Mouse (Mus musculus): ENCODE results near the gene Zfp444.

Zfp444 gene

DNA sequence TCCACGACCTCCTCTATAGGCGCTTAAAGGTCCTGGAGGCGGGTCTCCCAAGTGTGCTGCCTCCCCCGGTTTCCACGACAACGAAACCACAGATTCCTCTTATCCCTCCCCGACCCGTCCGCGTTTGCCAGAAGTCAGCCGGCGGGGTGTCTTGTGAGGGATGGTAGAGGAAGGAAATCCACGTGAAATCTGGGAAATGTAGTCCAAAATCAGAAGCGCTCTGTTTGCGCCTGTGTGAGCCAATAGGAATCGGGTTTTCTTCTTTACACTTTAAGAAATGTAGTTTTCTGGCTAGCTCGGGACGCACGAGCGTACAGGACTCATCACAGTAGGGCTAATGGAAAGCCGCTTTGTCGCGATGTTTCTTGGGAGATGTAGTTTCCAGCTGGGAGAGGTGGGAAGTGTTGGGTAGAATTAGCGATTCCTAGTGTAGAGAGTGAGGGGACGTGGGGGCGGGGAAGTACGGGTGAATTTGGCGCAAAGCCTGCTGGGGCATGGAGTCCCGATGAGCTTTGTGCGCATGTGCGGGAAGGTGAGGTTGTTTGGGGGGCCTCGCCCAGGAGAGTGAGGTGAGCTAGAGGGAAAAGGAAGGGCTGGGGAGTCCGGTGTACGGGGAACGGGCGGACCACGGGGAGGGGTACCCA lies at the start of gene Zfp444:
Zfp444 (plus strand) TSS at position 221 of the 644 bp plus-strand sequence.
- peak; percentile 98 for DNase-seq

DNA sequence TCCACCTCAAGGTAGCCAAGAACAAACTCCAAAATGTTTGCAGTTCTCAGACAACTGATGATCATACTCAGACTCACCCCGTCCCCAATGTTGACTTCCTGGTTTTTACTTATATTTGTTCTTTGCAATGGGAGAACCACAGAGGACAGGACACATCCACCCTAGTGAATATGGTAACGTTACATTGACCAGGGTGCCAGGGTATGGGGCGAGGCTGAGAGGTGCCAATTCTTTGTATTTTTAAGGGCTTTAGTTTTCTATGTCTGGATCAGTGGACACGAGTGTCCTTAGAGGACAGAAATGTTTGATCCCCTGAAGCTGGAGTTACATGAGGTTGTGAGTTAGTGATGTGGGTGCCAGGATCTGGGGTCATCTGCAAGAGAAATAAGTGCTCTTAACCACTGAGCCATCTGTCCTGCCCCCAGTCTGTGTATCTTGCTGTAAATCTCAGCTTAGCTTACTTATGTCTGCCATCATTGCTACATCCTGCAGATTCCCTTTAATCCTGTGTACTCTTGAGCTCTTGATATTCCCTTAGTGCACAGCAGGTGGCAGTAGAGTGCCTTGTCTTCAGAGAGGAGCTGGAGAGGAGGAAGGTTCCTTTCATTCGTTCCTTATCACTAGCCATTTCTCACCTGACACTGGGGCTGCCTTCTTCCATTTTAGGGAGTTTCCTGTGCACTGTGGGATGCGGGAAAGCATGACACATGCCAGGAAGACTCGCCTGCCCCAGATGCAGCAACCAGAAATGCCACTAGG lies 45.2 kb upstream of the Zfp444 start:
- DNase-seq: peak; percentile 83

DNA sequence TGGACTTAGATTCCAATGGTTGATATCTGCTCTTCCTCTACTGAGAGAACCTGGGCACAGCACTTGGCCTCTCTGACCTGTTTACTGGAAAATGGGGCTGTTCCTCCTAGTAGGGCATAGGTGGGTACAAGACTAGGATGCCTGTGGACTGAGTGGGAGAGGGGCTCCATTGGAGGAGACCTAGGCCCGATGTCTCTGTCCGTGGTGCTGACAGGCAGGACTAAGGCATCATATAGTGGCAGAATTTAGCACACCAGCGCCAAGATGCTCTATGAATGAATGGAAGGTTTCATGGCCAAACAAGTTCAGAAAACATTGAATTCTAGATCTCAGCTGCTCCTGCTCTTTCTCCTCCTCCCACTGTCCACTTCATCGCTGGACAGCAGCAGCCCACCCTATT lies 41.7 kb upstream of the Zfp444 start:
- DNase-seq: peak; percentile 2

DNA sequence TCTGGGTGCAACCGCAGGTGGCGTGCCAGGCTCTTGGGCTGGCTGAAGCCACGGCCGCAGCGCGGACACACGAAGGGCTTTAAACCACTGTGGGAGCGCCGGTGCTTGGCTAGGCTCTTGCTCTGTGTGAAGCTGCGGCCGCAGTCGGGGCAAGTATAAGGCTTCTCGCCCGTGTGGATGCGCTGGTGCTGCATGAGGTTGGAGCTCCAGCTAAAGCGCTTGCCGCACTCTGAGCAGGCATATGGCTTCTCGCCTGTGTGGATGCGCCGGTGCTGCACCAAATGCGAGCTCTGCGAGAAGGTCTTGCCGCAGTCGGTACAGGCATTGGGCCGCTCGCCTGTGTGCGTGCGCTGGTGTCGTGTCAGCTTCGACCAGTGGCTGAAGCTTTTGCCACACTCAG lies 39.4 kb upstream of the Zfp444 start:
- DNase-seq: peak; percentile 3

DNA sequence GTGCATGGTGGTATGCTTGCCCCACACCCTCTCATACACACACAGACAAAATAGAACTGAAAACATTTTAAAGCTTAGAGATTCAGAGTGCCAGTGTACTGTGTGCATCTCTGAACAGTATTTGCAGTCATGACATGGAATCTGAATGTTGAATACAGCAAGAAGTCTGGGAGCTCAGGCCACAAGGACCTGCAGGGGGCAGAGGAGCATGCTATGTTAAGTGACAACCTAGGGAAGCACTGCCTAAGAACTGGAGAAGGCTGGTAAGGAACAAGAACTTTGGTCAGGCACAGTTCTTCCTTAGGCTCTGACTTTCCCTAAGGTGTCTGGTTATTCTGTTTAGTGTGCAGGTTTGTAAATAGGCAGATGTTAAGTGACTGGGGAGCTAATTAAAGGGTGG lies 35.5 kb upstream of the Zfp444 start:
- no peak for DNase-seq

DNA sequence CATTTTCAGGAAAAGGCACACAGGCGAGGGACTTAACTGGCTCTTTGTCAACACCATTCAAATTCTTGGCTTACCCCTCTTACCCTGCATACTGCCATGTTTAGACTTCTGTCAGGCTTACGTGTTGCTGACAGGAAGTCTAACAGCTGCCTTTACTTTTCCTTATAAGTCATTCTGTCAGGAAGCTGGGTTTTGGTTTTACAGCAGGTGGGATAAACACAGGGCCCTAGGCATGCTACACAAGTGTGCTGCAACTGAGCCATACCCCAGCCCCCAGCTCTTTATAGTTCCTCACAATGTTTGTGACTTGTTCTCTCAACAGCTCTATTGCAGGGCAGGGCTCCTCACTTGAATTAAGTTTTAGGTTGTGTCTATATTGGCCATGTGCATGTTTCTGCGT lies 32.7 kb upstream of the Zfp444 start:
- DNase-seq: no peak

DNA sequence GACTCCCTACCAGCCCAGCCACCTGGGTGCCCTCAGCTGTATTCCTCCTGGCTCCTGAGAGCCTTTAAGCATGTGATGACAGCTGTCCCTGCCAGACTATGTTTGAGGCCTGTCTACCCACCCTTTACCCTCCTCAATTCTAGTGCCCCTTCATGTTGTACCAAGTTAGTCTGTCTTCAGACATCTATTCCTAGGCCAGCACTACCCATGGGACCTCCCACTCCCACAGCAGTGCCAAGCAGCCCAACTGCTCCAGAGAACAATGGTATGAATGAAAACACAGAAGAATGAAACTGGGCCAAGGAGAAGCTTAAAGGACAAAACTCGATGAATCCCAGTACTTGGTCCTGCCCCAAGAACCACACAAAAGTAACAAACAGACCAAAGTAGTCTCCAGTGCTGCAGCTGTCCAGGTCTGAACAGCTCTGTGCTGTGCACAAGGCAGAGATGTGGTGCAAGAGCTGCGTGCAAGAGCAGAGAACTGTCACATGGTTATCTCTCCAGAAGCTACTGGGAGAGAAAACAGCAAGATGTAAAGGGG lies 28.0 kb upstream of the Zfp444 start:
- no peak for DNase-seq

DNA sequence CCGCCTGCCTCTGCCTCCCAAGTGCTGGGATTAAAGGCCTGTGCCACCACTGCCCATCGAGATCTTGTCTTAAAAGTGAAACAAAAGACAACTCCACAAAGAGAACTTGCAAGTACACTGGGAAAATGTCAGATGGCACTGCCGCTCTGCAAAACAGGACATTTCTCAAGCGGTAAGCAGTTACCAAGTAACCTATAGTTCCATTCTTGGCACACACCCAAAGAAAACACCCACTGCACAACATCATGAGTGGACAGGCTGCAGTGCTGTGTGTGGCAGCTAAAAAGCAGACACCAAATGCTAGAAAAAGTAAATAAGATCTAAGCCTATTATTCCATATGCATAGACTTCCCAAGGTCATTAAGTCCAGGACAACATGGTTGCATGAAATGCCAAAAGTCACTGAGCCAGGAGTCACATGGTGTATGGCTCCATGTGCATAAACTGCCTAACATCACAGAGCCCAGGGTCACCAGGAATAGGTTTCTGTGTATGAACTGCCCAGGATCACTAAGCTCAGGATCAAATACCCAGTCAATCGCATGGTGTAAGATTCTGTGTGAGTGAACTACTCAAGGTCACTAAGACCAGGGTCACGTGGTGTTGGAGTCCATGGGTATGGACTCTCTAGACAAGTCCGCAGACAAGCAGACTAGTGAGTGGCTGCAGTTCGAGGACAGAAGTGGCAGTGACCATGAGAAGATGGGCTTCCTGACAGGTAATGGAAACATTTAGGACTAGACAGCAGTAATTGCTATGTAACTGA lies 26.4 kb upstream of the Zfp444 start:
- DNase-seq: no peak

DNA sequence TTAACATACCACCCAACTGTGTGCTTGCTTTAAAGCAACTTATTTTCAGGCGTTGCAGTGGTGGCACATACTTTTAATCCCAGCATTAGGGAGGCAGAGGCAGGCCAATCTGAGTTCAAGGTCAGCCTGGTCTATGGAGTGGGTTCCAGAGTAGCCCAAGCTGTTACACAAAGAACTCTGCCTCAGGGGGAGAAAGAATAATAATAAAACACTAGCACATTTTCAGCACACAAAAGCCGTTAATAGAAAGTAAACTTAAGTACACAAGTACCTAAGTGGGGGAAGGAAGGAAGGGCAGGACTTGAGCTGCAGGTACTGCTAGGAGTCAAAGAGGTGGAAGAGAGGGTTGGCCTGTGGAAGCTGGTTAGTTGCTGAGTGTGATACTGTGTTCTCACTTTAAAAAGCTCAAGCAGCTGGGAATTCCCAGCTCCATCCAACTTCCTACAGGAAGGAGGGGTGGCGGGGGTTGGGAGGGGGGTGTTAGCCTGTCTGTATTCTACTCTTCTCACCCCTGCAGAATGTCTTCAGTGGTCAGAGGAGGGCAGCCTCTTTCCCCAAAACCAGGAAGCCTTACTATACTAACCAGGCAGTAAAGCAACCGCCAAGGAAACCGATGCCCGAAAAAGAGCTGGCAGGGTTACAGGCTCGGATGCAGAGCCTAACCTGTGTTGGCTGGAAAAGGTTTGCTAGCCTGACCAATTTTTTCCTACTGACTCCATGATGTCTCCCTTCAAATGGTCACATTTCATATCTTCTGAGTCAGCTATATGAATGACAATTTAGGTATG lies 25.6 kb upstream of the Zfp444 start:
- DNase-seq: no peak

DNA sequence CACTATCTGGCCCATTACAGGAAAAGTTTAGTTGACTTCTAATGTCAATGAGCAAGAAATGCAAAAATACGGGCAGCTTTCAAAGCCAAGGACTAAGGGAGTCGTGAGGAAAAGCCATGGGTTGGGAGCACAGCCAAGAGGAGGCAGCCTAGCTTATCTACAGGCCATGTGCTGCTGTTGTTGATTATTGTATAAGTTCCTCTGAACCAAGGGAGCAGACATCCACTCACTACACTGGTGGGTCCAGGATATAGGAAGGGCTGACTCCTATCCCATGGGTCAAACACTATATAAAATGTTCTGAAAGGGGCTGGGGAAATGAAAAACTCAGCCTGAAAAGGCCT lies 25.1 kb upstream of the Zfp444 start:
- no peak for DNase-seq

DNA sequence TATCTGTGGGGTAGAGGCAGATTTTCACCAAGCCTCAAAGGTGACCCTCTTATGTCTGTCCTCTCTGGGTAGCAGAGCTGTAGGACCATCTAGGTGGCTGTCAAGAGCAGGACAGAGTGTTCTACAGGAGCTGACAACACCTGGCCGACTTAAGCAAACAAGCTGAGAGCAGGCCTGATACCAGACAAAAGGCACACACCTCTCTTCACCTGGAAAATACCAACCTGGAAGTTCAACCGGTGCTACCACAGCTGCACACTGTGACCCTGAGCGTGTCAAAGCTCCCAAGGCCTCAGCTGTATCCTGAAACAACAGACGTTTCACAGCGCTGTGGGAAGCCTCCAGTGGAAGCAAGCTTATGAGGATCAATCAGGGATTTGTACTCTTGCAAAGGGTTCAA lies 24.3 kb upstream of the Zfp444 start:
- DNase-seq: no peak

DNA sequence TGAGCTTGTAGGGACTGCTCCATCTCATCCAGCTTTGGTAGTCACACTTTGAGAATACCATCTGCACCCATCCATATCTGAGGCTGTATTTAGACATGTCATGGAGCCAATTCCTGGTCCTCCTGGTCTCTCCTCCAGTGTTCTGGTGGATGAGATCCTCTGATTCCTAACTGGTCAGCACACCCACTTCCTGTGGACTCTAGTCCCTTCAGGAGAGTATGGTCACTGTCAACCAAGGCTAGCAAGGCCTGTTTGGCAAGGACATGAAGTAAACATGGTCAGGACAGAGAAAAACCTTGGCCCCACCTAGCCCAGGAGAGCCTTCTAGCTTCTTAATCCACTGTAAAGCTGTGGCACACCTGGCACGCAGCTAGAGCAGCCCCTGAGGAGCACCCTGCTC lies 20.8 kb upstream of the Zfp444 start:
- no peak for DNase-seq

DNA sequence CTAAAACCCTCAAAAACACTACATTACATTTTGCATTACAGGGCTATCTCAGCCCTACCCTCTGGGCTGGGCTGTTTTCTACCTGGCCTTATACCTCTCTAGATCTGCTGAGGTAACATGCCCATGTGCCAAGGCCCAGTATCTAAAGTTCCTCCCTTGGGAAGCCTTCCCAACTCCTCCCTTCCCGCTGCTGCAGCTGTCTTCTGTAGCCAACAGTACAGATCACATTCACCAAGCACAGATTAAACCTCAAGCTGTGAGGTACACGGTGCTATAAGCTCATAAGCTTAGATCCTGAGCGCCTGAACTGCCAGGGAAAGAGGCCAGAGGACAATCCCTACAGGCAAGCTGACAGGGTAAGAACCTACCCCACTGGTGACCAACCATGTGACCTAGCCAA lies 20.0 kb upstream of the Zfp444 start:
- DNase-seq: no peak

DNA sequence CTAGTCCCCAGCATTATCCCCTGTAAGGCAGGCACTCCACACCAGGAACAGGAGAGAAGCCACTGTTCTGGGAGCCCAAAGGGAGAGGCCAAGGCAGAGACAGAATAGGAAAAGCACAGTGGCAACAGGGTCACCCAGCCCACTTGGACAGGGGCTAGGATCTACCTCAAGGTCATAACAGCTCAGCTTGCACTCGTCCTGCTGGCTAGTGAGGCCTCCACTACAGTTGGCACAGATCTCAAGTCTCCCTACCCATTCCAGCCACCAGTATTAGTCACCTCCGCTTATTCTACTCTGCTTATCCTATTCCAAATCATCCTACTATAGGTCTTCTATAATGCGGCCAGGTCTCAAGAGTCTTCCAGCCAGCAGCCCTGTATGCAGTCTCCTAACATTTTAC lies 18.9 kb upstream of the Zfp444 start:
- no peak for DNase-seq

DNA sequence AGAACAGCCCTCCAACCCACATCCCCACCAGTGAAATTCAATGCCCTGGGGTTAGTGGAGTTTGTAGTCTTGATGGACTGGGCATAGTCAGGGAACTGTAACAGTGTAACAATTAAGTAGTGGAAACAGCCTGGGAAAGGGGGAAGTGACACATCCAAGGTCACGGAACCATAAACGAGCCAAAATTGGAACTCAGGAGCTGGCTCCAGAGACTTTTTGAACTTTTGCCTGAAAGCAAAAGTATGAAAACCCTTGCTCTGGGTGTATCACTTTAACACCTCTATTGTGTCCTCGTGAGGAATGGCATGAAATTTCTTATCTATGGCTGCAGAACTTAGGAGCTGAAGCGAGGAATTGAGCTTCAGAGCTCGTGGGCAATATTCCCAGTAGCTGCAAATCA lies 17.9 kb upstream of the Zfp444 start:
- DNase-seq: no peak

DNA sequence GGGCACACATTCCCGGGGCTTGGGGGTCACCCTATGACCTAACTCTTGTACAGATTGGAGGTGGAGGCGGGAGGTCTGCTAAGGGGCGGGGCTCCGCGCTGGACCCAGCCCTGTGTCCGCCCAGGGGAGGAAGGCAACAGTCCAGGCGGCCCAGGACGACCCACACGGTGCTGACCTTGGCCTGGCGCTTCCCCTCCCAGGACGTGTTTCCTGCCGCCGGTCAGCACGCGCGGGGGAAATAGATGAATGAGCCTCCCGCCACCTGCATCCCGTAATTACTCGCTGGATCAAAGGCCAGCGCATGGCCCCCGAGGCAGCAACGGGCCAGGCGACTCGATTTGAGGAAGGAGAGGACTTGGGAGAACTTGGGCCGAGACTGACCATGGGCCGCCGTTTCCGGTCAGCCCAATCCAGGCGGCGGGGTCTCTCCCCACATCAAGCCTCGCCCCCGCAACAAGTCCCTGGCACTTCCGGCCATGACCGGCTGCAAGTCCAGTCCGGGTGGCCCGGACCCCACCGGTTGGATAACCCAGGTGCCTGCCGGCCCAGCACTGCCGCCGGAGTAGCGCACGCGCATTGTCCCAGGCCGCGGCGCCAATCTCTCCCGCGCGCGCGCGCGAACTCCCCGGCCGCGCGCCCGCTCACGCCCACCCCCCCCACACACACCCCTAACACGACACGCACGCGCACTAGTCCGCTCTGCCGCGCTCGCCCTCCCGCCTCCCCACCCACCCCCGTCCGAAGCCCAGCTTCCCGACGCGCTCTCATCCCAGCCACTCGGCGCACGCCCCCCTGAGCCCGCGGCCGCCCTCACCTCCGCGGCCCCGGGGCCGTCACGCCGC lies 16.8 kb upstream of the Zfp444 start:
- DNase-seq: peak; percentile 85

DNA sequence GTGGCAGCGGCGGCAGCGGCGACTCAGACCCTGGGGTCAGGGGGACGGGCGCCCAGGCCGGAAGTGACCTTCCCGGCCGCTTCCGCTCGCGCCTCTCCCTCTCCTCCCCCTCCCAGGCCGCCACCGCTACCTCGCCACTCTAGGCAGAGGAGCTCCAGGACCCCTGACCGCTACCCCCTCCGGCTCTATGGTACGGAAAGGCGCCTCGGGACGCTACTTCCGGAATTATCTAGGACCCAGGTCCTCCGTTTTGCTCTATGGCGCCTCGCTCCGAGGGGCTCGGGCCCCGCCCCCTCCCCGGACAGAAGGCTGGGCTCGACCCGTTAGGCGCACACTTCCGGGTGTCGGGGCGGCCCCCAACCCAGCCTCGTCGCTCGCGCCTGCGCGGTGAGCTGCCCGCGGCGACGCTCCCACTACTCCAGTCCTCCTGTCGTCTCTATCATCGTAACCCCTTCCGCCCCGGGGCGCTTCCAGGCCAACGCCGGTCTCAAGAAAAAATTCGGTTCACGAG lies 16.1 kb upstream of the Zfp444 start, which contains the start of gene Zfp787:
Zfp787 (minus strand) TSS at position 97 of the 511 bp plus-strand sequence.
- peak; percentile 96 for DNase-seq

DNA sequence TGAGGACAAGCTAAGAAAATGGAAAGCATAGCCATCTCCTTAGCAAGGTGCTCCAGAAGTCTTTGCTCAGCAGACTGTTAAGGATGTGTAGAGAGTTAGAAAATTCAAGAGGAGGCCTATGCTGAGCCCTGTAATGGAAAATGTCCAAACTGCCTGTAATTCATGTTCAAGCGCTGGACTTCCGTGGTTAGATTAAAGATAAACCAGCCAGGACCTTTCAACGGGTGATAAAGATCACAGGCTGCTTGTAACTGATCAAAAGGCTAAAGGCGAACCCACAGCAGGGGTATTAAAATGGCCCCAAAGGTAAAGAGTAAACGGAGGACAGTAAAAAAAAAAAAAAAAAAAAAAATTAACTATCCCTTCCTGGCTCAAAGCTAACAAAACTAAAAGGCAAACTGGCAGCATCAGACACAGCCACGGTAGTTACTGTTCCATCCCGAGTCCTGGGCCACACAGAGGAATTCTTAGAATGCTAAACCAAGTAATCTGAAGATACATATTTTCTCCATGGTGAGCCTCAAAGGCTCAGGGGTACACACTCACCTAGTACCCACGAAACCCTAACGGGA lies 15.0 kb upstream of the Zfp444 start:
- DNase-seq: no peak

DNA sequence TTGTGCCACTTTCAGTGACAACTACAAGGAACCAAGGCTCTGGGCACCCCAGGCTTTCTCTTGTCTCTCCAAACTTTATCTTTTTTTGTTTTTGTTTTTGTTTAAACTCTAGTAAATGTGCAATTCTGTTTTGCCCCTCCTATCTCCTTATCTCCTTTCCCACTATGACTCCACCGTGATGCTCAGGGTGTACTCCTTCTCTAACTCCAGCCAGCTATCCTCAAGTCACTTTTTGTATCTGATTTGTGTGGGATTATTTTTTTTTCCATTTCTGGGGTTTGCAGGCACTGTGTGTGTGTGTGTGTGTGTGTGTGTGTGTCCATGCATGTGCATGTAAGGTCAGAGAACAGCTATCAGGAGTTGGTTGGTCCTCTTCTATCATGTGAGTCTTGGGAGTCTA lies 14.5 kb upstream of the Zfp444 start:
- no peak for DNase-seq

DNA sequence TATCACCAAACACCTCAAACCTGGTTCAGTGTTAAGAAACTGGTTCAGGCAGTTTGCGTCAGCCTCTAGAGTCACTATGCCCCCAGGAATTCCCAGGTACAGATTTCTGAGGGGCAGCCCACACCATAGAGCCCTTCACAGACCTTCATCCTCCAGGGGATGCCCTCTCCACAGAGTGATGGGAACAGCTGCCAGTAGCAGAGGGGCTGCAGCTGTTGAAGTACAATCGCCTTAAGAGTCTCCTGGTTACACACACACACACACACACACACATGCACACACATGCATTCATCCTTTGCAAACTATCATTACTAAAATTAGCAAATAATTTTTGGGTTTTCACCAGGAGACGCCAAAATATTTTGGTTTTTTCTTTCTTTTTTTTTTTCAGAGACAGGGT lies 12.4 kb upstream of the Zfp444 start:
- no peak for DNase-seq

DNA sequence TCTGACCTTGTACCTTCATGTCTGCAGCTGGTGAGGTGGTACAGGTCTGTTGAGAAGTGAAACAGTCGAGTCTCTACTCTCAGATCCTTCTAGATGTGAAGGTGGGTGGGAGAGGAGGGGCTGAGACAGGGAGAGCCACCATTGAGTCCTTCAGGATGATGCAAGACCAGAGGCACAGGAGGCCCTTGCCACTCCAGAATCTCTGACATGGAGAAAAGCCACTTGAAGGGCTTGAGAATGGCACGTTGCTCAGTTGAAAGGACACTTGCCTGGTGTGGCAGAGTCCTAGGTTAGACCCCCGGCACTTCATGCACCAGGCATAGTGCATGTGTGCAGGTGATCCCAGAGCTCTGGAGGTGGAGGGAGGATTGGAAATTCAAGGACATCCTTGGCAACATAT lies 10.5 kb upstream of the Zfp444 start:
- DNase-seq: no peak
